Mouse (Mus musculus) kidney, postnatal 0 days (tissue): ENCODE measurements around the gene Thra. TPM values are rescaled to one million over a fixed set of nuclear protein-coding genes. Genes with fewer than 3 reads are reported as not detected.

Experiments used
- ATAC-seq: fragments of 200-750 bp; cut with Nextera tagmentation; replicated peaks from 2 replicates; pipeline ENCODE4 v1.8.0; 2017; ENCODE audit warnings: low read depth, moderate number of reproducible peaks, moderate TSS enrichment, moderate library complexity; ENCODE audit not compliant: low FRiP score
- DNase-seq: peaks from one replicate; pipeline ENCODE4 v3.0.0-alpha.2; 2016; ENCODE audit warnings: low spot score
- H3K27ac ChIP-seq: fragments of 300-500 bp; sonication (generic); 2 replicates; pipeline ENCODE4 v1.5.1; 2014; ENCODE audit warnings: mild to moderate bottlenecking
- H3K27me3 ChIP-seq: fragments of 300-500 bp; sonication (generic); 2 replicates; pipeline ENCODE4 v1.6.1; 2014; ENCODE audit warnings: low read length, mixed read lengths; ENCODE audit not compliant: insufficient read depth
- H3K36me3 ChIP-seq: fragments of 300-500 bp; sonication (generic); 2 replicates; pipeline ENCODE4 v1.6.1; 2014; ENCODE audit warnings: low read length, mixed read lengths; ENCODE audit not compliant: insufficient read depth
- H3K4me1 ChIP-seq: fragments of 300-500 bp; sonication (generic); replicated peaks from 2 replicates; pipeline ENCODE4 v1.6.1; 2014; ENCODE audit warnings: antibody characterized with exemption, low read length, mixed read lengths; ENCODE audit not compliant: insufficient read depth
- H3K4me2 ChIP-seq: fragments of 300-500 bp; sonication (generic); 2 replicates; pipeline ENCODE4 v1.6.1; 2014; ENCODE audit warnings: mild to moderate bottlenecking, low read length, moderate library complexity, mixed read lengths
- H3K4me3 ChIP-seq: fragments of 300-500 bp; sonication (generic); replicated peaks from 2 replicates; pipeline ENCODE4 v1.5.1; 2014; ENCODE audit warnings: low read depth, low read length
- H3K9ac ChIP-seq: fragments of 300-500 bp; sonication (generic); 2 replicates; pipeline ENCODE4 v1.6.1; 2014; ENCODE audit warnings: low read depth, low read length
- H3K9me3 ChIP-seq: fragments of 300-500 bp; sonication (generic); replicated peaks from 2 replicates; pipeline ENCODE4 v1.6.1; 2016; ENCODE audit warnings: low read length, inconsistent platforms, mixed read lengths
- CTCF ChIP-seq: IDR thresholded peaks from 2 replicates; pipeline ENCODE4 v1.5.1; 2016; ENCODE audit warnings: antibody characterized with exemption, low read depth, mild to moderate bottlenecking, moderate library complexity
- WGBS: fragments of 180-500 bp; shearing (Covaris S2); extraction: QIAGEN DNeasy Blood & Tissue Kit; methylation state at CpG from one replicate; pipeline ENCODE4 v1.1.7; 2014; 5-methylcytosine and 5-hydroxymethylcytosine counted together
- polyA plus RNA-seq: library from polyadenylated mRNA; unstranded; fragments of >200 nt; fragmentation: Nextera tagmentation; extraction: Ambion mirVana; gene quantifications from 2 replicates; pipeline ENCODE4 v1.2.1, GENCODE M21; 2015

Thra gene
- polyA plus RNA-seq, 1 experiment from 2014 or later = 26.1 TPM

GRCm38 (mm10) chr11:98768127-98769006 lies 27.9 kb downstream of the Thra start:
- WGBS = 20% methylated on average over 39 of the region's 39 CpGs
- ATAC-seq (0 out of 2 replicates have a peak, but pooled peaks have one; percentile 4), DNase-seq (peak; percentile 67)
- no peak for TF ChIP-seq CTCF
- H3K36me3 ChIP-seq = peaks cover 16% of the 10 kb centered on the region
- H3K9ac ChIP-seq = peak overlapping the region; percentile 35
- no peaks in the 10 kb centered on the region for H3K9me3 ChIP-seq
- peak overlapping the region; percentile 78 for H3K27ac ChIP-seq
- H3K4me1 ChIP-seq = peaks cover 36% of the 10 kb centered on the region
- H3K4me3 ChIP-seq = 0 out of 2 replicates have a peak overlapping the region, but pooled peaks have one; percentile 5
- no peaks in the 10 kb centered on the region for H3K27me3 ChIP-seq
- H3K4me2 ChIP-seq = peak overlapping the region; percentile 45

GRCm38 (mm10) chr11:98769007-98769954 lies 28.8 kb downstream of the Thra start:
- H3K36me3 ChIP-seq = peaks cover 9% of the 10 kb centered on the region
- no peak overlapping the region for H3K4me2 ChIP-seq
- H3K9ac ChIP-seq = no peak overlapping the region
- no peak overlapping the region for H3K4me3 ChIP-seq
- H3K27me3 ChIP-seq = no peaks in the 10 kb centered on the region
- H3K4me1 ChIP-seq = peaks cover 43% of the 10 kb centered on the region
- H3K9me3 ChIP-seq = no peaks in the 10 kb centered on the region
- WGBS = 82% methylated on average over 25 of the region's 25 CpGs
- no peak for DNase-seq
- no peak for ATAC-seq
- peak overlapping the region; percentile 78; the same call in 1 of the 2 replicates for H3K27ac ChIP-seq
- TF ChIP-seq CTCF = no peak

DNA sequence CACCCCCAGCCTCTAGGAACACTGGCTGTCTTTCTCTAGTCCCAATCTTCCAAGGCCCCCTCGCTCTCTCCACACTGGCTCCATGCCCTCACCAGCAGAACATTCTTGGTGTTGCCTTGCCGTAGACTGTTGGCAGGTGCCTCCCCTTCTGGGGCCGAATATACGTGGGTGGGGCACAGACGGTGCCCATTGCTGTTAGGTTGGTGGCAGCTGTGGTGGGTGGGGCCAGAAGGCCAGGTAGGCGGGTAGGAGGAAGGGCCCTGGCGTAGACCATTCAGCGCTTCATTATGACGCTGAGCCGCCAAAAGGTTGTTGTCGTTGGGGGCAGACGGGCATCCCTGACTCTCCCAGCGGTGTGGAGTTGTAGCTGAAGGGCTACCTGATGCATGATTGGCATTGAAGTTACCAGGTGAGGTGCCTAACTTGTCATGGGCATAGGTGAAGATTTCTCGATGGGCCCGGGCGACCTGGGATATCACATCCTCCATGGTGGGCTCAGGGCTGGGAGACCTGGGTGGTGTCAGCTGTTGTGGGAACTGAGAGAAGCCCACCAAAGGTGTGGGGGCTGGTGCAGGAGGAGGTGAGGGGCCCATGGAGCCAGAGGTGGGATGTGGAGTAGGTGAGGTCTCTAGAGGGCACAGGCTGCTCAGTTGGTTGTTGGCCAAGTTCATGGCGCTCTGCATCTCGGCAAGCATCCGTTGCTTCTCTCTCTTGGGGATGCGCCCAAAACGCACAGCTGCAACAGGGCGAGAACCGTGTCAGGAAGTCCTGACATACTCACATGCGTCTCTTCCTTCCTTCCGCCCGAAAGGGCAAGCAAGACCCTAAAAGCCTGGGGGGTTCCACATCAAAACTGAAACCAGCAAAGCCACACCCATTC lies 29.9 kb downstream of the Thra start:
- Histone ChIP-seq H3K27ac (no peak overlapping the region), H3K36me3 (peaks cover 4% of the 10 kb centered on the region), H3K9ac (no peak overlapping the region), H3K4me1 (peaks cover 52% of the 10 kb centered on the region), H3K9me3 (no peaks in the 10 kb centered on the region), H3K4me2 (no peak overlapping the region), H3K4me3 (no peak overlapping the region), H3K27me3 (no peaks in the 10 kb centered on the region)
- DNase-seq (no peak), ATAC-seq (no peak)
- no peak for TF ChIP-seq CTCF
- 91% methylated on average over 26 of the region's 26 CpGs for WGBS

DNA sequence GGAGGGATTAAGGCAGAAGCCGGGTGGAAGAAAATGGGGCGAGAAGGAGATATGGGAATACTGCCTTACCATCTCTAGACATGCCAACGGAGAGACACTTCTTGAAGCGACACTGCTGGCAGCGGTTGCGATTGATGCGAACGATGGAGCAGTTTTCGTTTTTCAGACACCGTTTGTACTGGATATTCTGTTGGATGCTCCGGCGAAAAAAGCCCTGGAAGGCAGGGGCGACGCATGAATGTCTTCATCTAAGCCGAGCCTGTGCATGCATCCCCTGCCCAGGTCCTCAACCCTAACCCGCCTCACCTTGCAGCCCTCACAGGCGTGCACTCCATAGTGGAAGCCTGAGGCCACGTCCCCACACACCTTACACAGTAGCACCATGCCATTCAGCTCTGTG lies 30.7 kb downstream of the Thra start:
- peaks cover 52% of the 10 kb centered on the region for H3K4me1 ChIP-seq
- H3K9ac ChIP-seq = no peak overlapping the region
- H3K27ac ChIP-seq = no peak overlapping the region
- no peak for TF ChIP-seq CTCF
- H3K27me3 ChIP-seq = no peaks in the 10 kb centered on the region
- 94% methylated on average over 18 of the region's 18 CpGs for WGBS
- no peak overlapping the region for H3K4me3 ChIP-seq
- no peak for DNase-seq
- ATAC-seq = no peak
- H3K9me3 ChIP-seq = no peaks in the 10 kb centered on the region
- no peak overlapping the region for H3K4me2 ChIP-seq
- H3K36me3 ChIP-seq = peaks cover 4% of the 10 kb centered on the region

DNA sequence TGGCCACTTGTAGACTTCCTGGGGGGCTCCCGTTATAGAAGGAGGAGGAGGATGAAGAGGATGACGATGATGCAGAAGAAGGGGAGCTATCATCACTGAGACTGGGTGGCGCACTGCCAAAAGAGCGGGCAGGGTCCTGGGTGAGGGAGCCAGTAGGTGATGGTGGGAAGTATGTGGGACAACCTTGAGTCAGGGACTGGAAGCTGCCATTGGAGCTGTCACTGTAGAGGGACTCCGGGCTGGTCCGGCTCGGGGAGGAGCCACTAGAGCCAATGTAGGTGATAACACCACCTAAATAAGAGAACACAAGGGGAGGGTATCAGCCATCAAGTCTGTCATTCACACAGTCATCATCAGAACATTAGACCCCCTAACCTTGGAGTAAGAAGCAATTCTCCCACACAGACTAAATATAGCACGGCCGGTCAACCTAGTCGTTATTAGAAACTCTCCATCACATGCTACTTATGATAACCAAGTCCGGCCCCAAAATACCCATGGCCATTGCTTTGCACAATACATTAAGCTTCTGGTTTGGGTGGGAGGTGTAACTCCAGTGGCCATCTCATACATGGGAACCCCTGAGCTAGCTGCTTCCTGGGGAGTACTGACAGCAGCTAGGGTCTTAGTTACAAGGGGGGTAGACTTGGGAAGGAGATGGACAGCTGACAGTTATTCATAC lies 31.5 kb downstream of the Thra start:
- H3K27me3 ChIP-seq = no peaks in the 10 kb centered on the region
- no peak overlapping the region for H3K27ac ChIP-seq
- peaks cover 55% of the 10 kb centered on the region for H3K4me1 ChIP-seq
- DNase-seq = no peak
- no peak for TF ChIP-seq CTCF
- H3K9me3 ChIP-seq = no peaks in the 10 kb centered on the region
- ATAC-seq = no peak
- H3K36me3 ChIP-seq = peaks cover 4% of the 10 kb centered on the region
- H3K4me3 ChIP-seq = no peak overlapping the region
- H3K9ac ChIP-seq = no peak overlapping the region
- WGBS = 86% methylated on average over 11 of the region's 11 CpGs
- no peak overlapping the region for H3K4me2 ChIP-seq
